Mouse (Mus musculus): ENCODE measurements around the gene Fbxl16. TPM values are rescaled to one million over a fixed set of nuclear protein-coding genes. Genes with fewer than 3 reads are reported as not detected.

The Fbxl16 gene
- total and polyA plus RNA-seq, 3 experiments = not detected

DNA sequence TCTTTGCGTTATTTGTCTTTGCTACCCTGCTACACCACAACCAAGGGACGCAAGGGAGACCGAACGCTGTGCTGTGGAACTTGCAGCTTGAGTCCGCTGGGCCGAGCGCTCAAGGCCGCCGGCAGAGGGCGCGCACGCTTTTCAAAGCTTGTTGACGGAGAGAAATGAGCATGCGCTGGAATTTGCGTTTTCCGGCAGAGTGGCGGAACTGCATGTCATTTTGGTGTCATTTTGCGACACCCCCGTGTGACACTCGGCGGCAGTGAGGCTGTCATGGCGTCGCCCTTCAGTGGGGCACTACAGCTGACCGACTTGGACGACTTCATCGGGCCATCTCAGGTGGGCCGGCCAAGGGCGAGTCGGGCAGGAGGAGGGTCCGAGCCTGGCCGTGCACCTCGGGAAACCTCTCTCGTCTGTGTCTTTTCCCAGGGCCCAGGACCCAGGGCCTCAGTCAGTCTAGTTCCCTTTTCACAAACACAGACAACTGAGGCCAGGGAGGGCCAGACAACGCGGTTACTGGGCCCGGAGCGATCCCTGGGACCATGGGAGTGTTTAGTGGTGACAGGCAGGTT is 35.2 kb upstream of the Fbxl16 start, which contains the start of gene Narfl (continued):
- peak; percentile 96 for TF ChIP-seq MAZ (IDR thresholded peaks at IDR 0.05; ENCODE audit: low read depth, low read length)
- no peak for TF ChIP-seq PAX5 (IDR thresholded peaks at IDR 0.05; ENCODE audit: low read length)
- TF ChIP-seq EP300 (IDR thresholded peaks at IDR 0.05; ENCODE audit: low read length) = no peak
- peak; percentile 99 for TF ChIP-seq HCFC1 (IDR thresholded peaks at IDR 0.05; ENCODE audit: low read depth, low read length)
- peak; percentile 97 for TF ChIP-seq TCF12 (IDR thresholded peaks at IDR 0.05; ENCODE audit: low read depth, low read length)
- TF ChIP-seq SMC3 (IDR thresholded peaks at IDR 0.05; ENCODE audit: low read depth, low read length) = peak; percentile 98
- no peak for TF ChIP-seq CHD1 (IDR thresholded peaks at IDR 0.05; ENCODE audit: low read depth, low read length)
- peak; percentile 21; the same call in 1 of the 2 replicates for TF ChIP-seq USF1 (IDR thresholded peaks at IDR 0.05; ENCODE audit: low read depth, low read length)
- no peak; the same call in 1 of the 2 replicates for TF ChIP-seq ZC3H11A (IDR thresholded peaks at IDR 0.05; ENCODE audit: low read depth, low read length)
- TF ChIP-seq MAX (IDR thresholded peaks at IDR 0.05; ENCODE audit: low read length) = peak; percentile 84
- TF ChIP-seq ZKSCAN1 (IDR thresholded peaks at IDR 0.05; ENCODE audit: borderline replicate concordance, low read depth, low read length) = no peak
- peak; percentile 60; the same call in 1 of the 2 replicates for TF ChIP-seq JUND (conservative IDR thresholded peaks at IDR 0.05; ENCODE audit: low read depth, low read length)
- peak; percentile 100 for TF ChIP-seq ELF1 (IDR thresholded peaks at IDR 0.05; ENCODE audit: low read depth, low read length)
- TF ChIP-seq NELFE (IDR thresholded peaks at IDR 0.05; ENCODE audit: low read depth, low read length) = peak; percentile 77
- TF ChIP-seq MXI1 (IDR thresholded peaks at IDR 0.05; ENCODE audit: low read depth, low read length) = peak; percentile 97
- peak; percentile 100 for TF ChIP-seq KAT2A (IDR thresholded peaks at IDR 0.05; ENCODE audit: insufficient replicate concordance, low read length)
- TF ChIP-seq IRF4 (IDR thresholded peaks at IDR 0.05; ENCODE audit: low read depth, low read length) = peak; percentile 79
- peak; percentile 76 for TF ChIP-seq RAD21 (IDR thresholded peaks at IDR 0.05; ENCODE audit: low read depth, low read length)

DNA sequence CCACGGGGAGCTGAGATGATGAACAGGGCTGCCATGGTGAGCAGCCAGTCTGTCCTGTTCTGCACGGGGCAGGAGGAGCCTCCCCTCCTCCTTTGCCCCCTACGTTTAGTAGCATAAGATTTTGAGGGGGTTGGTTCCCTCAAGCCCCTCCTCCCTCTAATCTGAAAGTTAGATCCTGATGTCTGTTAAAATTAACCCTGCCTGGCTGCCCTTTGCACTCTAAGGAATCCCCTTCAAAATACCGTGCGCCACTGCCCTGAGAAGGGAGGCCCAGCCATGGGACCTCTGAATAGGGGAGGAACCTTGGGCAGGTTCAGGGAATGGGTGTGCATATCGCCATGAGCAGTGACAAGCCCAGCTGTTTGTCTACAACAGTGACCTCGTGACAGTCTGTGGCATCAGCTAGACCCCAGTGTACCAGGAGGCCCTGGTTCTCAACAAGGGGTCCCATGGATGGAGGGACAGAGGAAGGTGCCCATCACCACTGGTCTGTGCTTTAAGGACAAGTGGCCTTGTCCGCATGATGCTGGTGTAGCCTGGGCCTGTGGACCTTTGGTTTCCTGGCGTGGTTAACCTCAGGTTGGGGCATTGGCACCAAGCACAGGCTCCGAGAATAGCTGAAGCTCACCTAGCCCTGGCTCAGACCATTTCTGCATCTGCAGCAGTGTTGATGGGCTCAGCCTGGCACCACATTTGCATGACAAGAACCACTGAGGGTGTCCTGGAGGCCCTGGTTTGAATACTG is 33.4 kb upstream of the Fbxl16 start:
- TF ChIP-seq MEF2A (IDR thresholded peaks at IDR 0.05; ENCODE audit: borderline replicate concordance, low read depth, low read length) = no peak
- TF ChIP-seq PAX5 (IDR thresholded peaks at IDR 0.05; ENCODE audit: low read length) = no peak
- no peak for TF ChIP-seq EP300 (IDR thresholded peaks at IDR 0.05; ENCODE audit: low read length)
- no peak for TF ChIP-seq TBP (conservative IDR thresholded peaks at IDR 0.05; ENCODE audit: low read depth, low read length)
- no peak for TF ChIP-seq HCFC1 (IDR thresholded peaks at IDR 0.05; ENCODE audit: low read depth, low read length)
- TF ChIP-seq MYC (IDR thresholded peaks at IDR 0.05; ENCODE audit: low read depth, low read length) = no peak
- no peak for TF ChIP-seq ZNF384 (IDR thresholded peaks at IDR 0.05; ENCODE audit: low read depth, low read length)
- TF ChIP-seq KAT2A (IDR thresholded peaks at IDR 0.05; ENCODE audit: insufficient replicate concordance, low read length) = no peak
- TF ChIP-seq TCF12 (IDR thresholded peaks at IDR 0.05; ENCODE audit: low read depth, low read length) = no peak
- TF ChIP-seq MXI1 (IDR thresholded peaks at IDR 0.05; ENCODE audit: low read depth, low read length) = no peak
- Histone ChIP-seq H3K27me3 (replicated peaks) (peaks cover 20% of the 10 kb centered on the region), H3K27ac (ENCODE audit: insufficient read depth, low read depth) (no peak overlapping the region), H3K4me3 (replicated peaks in 1 of 3; ENCODE audit: low read depth in 2 of 3, low read length in 2 of 3, poor library complexity in 1 of 3) (no peak overlapping the region), H3K9me3 (replicated peaks; ENCODE audit: low read length) (no peaks in the 10 kb centered on the region), H3K36me3 (replicated peaks in 1 of 2; ENCODE audit: control insufficient read depth in 1 of 2, insufficient read depth in 1 of 2, low read length in 1 of 2) (peaks cover 34 to 49% of the 10 kb centered on the region in 2 experiments), H3K9ac (ENCODE audit: insufficient read depth, low read depth) (no peak overlapping the region), H3K79me2 (replicated peaks; ENCODE audit: control insufficient read depth, extremely low read depth, insufficient read depth, poor library complexity, severe bottlenecking) (0 out of 2 replicates have a peak, but pooled peaks cover 3% of the 10 kb centered on the region), H3K4me2 (ENCODE audit: insufficient read depth, low read depth, poor library complexity, severe bottlenecking) (no peak overlapping the region), H3K4me1 (ENCODE audit: control insufficient read depth in 1 of 2, insufficient read depth in 2 of 2) (peaks cover 6 to 18% of the 10 kb centered on the region in 2 experiments; a peak in 3 of 4 replicates)
- in situ Hi-C loops (cut with MboI; ENCODE audit: low pct_ligation_motif_present, low pct_unique_long_range_greater_than_20kb, low sequenced_read_pairs) = no loop called here
- no peak for DNase-seq (ENCODE audit: extremely low read depth)
- dilution Hi-C loops (cut with MboI; ENCODE audit: extremely low pct_ligation_motif_present, extremely low pct_unique_long_range_greater_than_20kb, low sequenced_read_pairs) = no loop called here

Data from CH12.LX (cell line).